Mouse (Mus musculus) retina, postnatal 7 days (tissue): ENCODE measurements around the gene Coro6.

Experiments used
- DNase-seq: peaks from one replicate; pipeline ENCODE4 v3.0.0-alpha.2; 2012; ENCODE audit warnings: low read depth, low spot score

The Coro6 gene

DNA sequence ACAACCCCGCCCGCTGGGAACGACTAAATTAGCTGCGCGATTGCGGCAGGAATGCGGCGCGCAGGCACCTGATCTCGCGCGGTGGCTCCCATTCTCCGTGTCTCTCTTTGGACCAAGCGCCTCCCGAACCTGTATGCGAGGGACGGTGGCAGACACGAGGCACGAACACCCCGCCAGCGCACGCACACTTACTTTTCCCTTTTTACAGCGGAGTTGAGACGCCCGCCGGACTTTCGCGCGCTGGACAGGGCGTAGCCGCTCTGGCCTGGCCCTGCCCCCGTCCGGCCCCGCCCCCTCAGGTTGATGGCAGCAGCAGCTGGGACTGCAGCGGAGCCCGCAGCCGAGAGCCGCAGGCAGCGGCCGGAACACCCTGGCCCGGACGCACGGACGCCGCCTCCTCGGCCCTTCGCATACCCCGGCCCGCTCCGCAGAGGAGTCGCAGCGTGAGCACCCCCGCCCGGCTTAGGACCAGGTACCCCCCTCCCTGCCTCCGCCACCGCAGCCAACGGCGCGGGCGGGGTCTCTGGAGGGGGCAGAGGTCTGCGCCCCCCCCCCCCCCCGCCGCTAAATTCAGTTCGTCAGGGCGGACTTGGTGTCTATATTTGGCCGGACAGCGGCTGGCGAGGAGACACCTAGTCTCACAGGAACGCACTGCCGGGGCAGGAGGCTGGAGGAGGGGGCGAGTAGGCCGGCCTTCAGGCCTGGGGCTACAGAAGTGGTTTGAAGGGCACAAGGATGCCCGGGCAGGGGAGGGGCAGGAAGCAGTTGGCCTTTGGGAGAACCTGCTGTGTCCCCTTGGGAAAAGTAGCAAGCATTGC lies at the start of gene Coro6:
Gene Coro6 (plus strand): TSS at position 129 of the 818 bp plus-strand sequence.
- DNase-seq: no peak

DNA sequence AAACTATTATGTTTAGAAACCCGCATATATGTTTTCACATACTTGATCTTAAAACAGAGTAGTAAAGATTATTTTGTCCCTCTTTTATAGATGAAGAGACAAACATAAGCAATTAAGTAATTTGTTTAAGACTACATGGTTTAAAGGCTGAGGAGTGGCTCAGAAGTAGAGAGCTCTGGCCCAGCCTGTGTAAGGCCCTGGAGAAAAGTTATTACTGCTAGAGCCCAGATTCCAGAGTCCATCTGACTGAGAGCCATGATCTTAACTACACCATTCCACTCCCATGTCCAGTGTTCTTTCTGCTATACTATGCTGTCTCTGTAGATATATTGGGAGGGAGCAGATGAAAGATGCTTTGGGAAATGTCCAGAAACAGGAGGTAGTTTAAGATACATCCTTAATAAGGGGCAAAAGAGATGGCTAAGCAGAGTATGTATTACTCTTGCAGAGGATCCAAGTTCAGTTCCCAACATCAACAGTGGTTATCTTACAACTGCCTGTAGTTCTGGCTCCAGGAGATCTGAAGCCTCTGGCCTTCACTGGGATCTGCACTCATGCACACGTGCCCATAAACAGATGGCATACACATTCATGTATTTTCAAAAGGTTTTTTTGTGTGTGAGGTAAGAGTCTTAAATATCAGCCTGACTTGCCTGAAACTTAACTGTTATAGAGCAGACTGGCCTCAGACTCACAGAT lies 47.9 kb upstream of the Coro6 start:
- no peak for DNase-seq

DNA sequence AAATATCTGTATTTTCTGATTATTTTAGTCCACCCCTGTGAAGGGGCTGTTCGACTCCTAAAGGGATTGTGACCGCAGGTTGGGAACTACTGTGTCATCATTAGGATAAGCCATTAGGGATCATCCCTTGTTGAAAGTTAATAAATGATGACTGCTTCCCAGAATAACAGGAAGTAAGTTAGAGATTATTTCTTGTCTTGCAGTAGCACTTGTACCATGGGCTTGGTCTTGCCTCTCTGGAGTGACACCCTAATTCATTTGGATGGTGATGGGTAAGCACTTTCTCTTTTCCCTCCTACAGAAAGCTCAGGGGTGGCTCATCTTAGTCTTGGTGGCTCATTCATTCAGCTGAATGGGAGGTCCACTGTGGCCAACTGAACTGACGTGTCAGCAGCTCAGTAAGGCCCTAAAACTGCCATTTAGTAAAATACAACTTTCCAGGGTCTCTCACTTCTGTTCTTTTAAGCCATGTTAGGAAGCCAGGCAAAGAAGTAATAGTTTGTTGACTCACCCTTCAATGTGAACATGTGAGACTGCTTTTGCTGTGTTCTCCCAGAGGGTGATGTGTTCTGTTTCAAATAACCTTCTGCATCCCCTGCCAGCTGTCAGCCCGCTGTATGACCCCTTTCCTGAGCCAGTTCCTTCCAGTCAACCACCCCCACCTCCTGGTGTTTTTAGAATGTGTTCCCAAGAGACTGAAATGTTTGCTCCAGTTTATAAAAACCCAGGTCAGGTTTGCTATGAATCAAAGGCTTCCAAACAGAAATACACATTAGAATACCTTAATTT lies 45.8 kb upstream of the Coro6 start:
- DNase-seq: no peak

DNA sequence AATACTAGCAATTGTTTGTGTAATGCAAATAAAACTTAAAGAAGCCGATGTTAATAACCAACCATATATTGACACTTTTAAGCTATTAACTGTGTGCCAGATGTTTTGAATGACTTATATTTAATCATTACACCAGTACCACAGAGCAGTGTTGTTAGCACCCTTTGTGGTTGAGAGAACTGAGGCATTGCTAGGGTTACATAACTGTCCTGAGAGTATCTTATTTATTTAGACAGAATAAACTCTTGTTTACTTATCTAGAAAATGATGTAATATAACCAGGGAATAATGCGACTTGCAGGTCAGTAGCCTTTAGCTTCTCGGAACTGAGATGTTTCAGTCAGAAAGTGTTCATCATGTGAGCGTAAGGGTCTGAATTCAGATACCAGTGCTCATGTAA lies 44.2 kb upstream of the Coro6 start:
- DNase-seq: no peak

DNA sequence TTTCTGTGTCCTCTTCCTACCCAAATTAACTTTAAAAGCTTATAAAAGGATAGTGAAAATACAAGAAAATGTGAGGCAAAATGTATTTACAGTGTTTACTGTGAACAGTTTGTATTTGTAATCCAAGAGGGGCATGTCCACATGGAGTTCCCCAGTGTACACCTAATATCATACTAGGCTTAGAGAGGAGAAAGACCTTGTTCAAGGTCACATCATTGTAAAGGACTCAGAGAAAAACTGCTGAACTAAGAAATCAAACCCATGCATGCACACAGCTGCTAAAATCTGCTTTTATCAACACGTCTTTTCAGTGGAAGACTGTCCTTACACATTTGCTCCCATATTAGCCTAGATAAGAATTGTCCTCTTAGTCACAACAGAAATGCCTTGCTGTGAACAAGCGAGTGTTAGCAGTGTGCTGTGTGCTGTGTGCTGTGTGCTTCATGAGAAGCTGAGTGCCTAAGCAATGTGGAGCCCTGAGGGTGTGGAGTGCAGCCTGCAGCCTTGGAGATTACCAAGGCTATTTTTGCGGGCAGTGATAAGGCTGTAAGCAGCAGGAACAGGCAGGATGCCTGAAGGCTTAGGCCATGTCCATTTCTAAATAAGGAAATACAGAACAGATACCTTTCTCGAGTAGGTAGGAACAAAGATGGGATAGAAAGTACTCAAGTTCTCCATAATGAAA lies 38.9 kb upstream of the Coro6 start:
- no peak for DNase-seq

DNA sequence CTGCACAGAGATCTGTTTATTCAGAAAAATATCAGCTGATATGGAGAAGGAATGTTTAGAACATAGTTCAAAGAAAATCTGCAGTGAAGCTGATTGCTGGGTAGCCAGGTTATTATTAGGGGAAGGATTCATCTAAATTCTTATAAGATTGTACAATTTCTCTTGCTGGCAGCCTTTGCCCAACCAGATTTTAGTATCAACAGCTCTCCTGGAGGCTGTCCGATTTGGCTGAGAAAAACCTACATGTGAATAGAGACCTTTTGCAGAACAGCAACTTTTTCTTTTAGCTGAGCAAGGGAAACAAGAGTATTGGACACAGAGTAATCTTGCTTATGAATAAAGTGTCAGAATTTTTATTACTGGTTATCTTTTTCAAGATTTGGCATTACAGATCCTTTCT lies 33.8 kb upstream of the Coro6 start:
- DNase-seq: no peak

DNA sequence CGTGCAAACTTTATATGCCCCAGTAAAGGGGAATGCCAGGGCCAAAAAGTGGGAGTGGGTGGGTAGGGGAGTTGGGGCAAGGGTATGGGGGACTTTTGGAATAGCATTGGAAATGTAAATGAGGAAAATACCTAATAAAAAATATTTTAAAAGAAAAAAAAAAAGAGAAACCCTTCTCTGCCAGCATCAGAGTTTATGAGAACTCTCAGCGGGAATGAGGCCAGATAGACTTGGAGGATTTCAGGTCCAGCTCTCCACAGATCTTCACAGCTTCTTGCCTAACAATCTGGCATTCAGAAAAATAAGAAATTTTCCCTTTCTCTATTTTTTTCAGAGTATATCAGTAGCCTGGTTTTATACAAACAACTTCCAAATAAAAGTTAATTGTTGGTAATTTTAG lies 25.2 kb upstream of the Coro6 start:
- DNase-seq: no peak

DNA sequence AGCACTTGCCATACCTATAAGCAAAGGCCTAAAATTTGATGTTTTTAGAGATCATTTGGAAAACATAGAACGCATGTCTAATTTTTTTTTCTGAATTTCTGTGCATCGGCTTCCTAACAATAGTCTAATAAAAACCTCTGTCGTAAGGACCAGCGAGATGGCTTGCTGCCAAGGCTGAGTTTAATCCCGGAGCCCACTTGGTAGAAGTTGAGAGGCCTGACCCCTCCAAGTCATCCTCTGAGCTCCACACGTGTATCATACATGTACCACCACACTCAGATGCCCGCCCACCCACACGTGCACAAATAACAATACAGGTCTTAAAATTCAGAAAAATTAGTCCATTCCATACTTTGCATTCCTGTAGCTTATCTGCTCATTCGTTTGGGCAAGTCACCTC lies 22.1 kb upstream of the Coro6 start:
- DNase-seq: no peak

DNA sequence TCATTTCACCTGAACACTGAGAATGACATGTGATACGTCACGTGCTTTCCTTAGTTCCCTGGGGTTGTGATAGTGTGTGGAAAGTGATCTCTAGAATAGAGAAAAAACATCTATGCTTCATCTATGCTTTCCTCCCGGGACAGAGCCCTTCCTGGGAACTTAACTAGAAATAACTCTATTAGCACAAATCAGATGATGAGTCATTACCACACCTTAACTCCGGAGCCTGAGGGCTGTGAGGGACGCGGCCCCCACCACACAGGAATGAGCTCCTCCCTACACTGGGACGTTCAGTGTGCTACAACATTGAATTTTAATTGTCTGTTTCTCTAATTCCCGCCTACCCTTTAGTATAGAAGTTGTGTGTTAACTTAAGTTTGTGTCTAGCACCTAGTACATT lies 21.2 kb upstream of the Coro6 start:
- no peak for DNase-seq

DNA sequence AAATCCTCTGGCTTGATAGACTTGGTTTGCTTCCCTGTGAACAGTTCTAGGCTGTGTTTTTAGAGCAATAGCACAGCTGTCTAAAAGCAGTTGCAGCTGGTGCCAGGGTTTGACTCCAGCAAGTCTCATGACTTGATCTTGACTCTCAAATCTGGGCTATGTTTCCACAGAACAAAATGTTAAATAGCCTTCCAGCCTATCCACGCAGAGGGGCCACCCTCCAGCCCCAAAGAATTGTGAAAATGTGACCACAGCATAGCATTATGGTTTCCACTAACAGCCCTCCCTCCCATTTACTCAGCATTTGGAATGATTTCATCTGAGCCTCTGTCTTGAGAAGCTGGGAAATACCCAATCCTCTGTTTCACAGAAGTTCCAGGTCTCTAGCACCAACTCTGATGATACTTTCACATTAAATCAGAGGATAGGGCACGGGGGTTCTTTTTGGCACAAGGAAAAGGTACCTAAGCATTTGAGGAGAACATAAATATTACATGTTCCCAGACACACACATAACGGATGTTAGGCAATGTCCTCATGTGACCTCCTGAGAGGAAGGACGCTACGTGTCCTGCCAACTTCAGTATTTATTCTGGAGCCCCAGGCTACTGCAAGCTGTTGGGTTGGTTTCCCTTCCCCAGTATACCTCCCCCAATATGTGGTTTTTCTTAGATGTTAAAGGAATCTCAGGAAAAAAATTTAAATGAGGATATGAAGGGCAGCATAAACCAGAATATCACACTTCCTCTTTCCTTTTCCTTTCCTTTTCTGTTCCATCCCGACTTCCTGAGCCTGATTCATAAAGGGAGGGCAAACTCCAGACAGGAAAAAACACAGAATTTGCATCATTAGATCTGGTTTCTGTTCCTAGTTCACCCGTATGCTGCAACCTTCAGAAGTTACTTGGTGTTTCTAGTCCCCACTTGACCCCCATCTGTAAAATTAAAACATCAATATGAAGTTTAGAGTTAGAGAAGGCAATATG lies 19.7 kb upstream of the Coro6 start:
- DNase-seq: no peak

DNA sequence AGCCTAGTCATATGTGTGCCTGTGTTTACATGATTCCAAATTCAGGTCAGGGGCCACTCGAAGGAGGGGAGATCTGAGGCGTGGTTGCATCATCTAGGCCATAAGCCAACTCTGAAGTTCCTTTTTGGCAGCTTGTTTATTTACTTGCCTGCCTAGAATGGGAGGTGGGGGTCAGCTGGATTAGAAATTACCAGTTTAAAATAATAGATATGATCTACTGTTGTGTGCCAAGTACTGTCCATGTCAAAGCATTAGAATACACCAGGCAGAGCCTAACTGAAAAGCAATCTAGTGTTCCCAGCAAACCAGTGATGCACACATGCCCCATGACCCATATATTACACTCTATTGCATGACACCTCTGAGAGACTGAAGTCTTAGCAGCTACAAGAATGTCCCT lies 17.3 kb upstream of the Coro6 start:
- DNase-seq: no peak

DNA sequence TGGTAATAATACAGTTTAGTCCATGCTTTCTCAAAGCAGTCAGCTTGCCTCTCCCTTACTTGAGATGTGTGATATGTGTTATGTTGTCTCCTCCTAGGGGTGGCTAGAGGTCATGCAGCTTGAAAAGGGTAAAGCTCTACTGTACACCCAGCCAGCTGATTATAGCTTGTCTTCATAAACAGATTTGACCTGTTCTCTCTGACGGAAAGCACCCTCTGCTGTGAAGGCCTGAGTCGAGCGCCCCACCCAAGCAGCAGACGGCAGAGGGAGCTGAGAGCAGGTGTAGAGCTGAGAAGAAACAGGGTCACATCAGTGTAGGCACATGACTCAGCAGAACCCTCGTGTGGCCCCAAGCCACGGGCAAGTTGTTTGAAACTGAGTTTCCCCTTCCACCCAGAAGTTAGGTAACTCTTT lies 15.6 kb upstream of the Coro6 start:
- DNase-seq: peak; percentile 46

DNA sequence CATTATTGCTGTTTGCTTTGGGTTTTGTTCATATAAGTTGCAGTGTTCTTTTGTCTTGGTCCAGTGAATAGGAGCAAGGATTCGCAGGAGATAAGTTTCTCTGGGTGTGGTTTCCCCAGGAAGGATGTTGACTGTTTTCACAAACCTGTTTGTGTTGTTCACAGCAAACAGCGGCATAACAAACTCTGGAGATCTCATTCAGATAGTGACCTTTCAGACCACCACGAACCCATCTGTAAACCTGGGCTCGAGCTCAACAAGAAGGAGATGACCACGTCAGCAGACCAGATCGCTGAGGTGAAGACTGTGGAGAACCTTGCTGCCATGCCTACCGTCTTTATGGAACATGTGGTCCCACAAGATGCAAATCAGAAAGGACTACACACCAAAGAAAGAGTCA lies 13.0 kb upstream of the Coro6 start:
- DNase-seq: no peak

DNA sequence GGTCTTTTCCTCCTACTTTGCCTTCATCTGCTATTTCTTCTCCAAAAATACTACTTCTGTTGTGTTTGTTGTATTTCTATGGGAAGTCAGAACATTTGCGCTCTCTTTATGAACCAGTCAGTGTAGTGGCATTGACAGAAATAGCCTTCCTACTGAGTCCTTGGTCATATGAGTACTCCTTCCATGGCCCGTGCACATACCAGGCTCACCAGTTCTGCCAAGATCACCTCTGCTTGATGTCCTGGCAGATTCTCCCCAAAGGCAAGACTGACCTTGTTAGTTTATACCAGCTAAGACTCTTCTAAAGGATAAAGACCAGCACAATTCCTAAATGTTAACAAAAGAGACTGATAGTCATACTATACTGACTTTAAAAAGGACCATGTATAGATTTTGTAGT lies 10.5 kb upstream of the Coro6 start:
- no peak for DNase-seq

DNA sequence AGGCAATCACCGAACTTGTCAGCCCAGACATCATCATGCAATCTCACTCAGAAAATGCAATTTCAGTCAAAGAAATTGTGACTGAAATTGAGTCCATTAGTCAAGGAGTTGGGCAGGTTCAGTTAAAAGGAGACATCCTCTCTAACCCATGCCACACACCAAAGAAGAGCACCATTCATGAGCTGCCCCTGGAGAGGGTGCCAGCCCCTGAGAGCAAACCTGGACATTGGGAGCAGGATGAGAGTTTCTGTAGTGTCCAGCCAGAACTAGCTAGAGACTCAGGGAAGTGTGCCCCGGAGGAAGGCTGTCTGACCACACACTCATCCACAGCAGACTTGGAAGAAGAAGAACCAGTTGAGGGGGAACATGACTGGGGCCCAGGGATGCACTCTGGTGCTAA lies 8.8 kb upstream of the Coro6 start:
- no peak for DNase-seq

DNA sequence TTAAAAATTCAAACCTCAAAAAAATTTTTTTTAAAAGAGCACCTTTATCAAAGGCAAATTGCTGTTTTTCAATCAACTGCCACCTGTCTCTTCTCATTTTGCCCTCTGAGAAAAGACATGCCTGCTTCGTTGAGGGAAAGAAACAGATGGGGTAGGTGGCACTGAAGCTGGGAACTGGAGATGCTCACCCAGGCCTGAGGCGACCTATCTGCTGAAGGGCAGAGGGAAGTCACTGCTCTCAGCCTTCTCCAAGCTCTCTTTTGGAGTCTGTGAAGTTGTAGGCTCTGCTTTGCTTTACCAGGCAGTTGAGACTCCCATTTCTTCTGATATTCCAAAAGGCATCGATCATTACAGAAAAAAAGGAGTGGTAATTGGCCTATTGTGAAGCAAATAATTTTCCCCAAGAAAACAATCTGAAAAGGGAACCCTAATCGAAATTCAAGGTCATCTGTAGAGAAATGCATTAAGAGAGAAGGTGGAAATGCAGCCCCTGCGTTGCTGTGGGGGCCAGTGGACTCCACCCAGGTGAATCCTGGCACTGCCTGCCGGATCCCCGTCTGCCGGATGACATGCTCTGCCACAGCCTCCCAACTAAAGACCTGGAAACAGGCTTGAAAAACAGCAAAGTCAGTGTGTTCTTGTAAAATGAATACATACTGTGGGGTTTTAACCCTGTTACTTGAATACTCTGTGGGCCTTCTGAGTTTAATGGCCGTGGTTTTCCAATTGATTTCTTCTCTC lies 6.3 kb upstream of the Coro6 start:
- DNase-seq: no peak

DNA sequence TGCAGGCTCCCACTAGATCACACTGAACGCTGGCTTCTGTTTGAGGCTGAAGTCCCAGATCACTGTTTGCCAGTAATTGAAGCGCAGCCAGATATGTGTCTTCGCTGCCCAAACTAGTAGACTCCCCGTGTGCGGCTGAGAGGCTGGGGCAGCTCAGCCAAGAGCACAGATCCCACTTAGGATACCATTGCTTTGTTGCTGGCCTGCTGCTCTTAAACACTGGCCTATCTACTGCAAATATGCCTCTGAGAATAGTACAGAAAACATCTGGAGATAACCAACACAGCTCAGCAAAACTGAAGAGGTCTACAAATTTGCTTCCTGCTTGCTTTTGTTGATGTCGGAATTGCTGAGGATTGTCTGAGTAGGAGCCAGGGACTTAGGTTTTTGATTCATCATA lies 5.3 kb upstream of the Coro6 start:
- DNase-seq: no peak

DNA sequence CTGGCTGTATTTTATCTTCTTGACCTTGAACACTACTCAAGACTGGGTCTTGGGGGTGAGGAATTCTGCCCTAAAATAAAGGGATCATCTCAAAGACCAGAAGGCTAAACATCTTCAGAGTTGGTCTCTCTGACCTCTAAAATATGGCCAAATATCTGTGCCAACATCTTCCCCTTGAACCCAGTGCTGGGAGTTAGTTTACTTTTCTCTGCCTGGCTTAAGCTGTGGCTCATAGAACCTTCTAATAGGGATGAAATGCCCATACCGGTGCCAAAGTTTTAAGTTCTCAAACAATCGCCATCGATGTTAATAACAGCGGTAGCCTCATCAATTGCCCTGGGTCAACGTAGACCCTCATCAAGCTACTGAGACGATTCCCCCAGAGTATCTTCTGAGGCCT lies 355 bp upstream of the Coro6 start:
- DNase-seq: no peak

DNA sequence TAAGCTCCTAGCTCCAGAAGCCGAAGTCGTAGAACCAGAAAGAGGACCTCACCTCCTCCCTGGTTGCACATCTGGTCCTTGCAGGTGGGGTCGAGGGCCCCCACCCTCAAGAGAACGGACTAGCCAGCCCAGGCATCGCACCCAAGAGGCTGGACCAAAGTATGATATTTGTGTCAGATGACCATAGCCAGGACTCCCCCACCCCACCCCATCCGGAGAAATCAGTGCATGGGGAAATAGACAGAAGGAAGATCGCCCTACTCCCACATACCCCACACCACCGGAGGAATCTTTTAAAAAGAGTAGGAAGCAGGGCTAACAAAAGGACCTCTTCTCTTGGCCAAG lies 862 bp downstream of the Coro6 start:
- DNase-seq: no peak

DNA sequence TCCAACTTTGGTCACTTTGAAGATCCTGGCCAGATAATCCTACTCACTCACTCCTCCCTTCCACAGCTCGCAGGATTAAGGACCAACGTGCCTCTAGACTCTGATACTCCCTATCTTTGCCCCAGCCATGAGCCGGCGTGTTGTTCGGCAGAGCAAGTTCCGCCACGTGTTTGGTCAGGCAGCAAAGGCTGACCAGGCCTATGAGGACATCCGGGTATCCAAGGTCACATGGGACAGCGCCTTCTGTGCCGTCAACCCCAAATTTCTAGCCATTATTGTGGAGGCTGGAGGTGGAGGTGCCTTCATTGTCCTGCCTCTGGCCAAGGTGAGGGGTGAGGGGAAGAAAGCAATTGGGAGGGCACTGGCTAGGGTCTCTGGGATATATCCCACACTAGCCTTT lies 1.6 kb downstream of the Coro6 start:
- DNase-seq: no peak
